Mouse (Mus musculus): Measurements from ENCODE around the gene Nfia. TPM values are rescaled to one million over a fixed set of nuclear protein-coding genes. Genes with fewer than 3 reads are reported as not detected.

Nfia gene
- polyA plus RNA-seq, 2 experiments = 51.9 to 71.2 TPM

- H3K4me1 ChIP-seq (ENCODE audit: control insufficient read depth, insufficient read depth, low read length) = peaks cover 21% of the 10 kb centered on the region
- ATAC-seq (ENCODE audit: low FRiP score, low read depth) = no peak
- H3K4me3 ChIP-seq (replicated peaks; ENCODE audit: low read length) = no peak overlapping the region
- no peaks in the 10 kb centered on the region for H3K9me3 ChIP-seq (ENCODE audit: control insufficient read depth, low read length)
- H3K36me3 ChIP-seq (ENCODE audit: control insufficient read depth, insufficient read depth, low read length) = peaks cover 10% of the 10 kb centered on the region; the same call in 1 of the 2 replicates
- 0 out of 2 replicates have a peak overlapping the region, but pooled peaks have one; percentile 33 for H3K27ac ChIP-seq (replicated peaks; ENCODE audit: low read depth, low read length)
- no peak overlapping the region for H3K9ac ChIP-seq (ENCODE audit: low read depth, low read length, severe bottlenecking)
- no peak for DNase-seq (ENCODE audit: low spot score)
- TF ChIP-seq POLR2A (IDR thresholded peaks at IDR 0.05; ENCODE audit: borderline replicate concordance, extremely low read depth, insufficient read depth, insufficient read length) = no peak
- H3K4me2 ChIP-seq (replicated peaks; ENCODE audit: low read depth, low read length, severe bottlenecking) = no peak overlapping the region
- 40% methylated on average over 10 of the region's 10 CpGs for WGBS
- H3K27me3 ChIP-seq (ENCODE audit: control insufficient read depth, insufficient read depth, low read length) = no peaks in the 10 kb centered on the region
Measured at GRCm38 (mm10) chr4:98050781-98051180, 278.2 kb downstream of the Nfia start.

GRCm38 (mm10) chr4:98051326-98051725 is 278.8 kb downstream of the Nfia start:
- no peak overlapping the region for H3K4me2 ChIP-seq (replicated peaks; ENCODE audit: low read depth, low read length, severe bottlenecking)
- 61% methylated on average over 3 of the region's 3 CpGs for WGBS
- peaks cover 21% of the 10 kb centered on the region for H3K4me1 ChIP-seq (ENCODE audit: control insufficient read depth, insufficient read depth, low read length)
- no peak overlapping the region for H3K27ac ChIP-seq (replicated peaks; ENCODE audit: low read depth, low read length)
- no peak for ATAC-seq (ENCODE audit: low FRiP score, low read depth)
- DNase-seq (ENCODE audit: low spot score) = no peak
- TF ChIP-seq POLR2A (IDR thresholded peaks at IDR 0.05; ENCODE audit: borderline replicate concordance, extremely low read depth, insufficient read depth, insufficient read length) = no peak
- no peaks in the 10 kb centered on the region for H3K27me3 ChIP-seq (ENCODE audit: control insufficient read depth, insufficient read depth, low read length)
- no peak overlapping the region for H3K4me3 ChIP-seq (replicated peaks; ENCODE audit: low read length)
- no peak overlapping the region for H3K9ac ChIP-seq (ENCODE audit: low read depth, low read length, severe bottlenecking)
- H3K36me3 ChIP-seq (ENCODE audit: control insufficient read depth, insufficient read depth, low read length) = peaks cover 10% of the 10 kb centered on the region; the same call in 1 of the 2 replicates
- no peaks in the 10 kb centered on the region for H3K9me3 ChIP-seq (ENCODE audit: control insufficient read depth, low read length)

GRCm38 (mm10) chr4:98055036-98055435 is 282.5 kb downstream of the Nfia start:
- Histone ChIP-seq H3K27me3 (ENCODE audit: control insufficient read depth, insufficient read depth, low read length) (no peaks in the 10 kb centered on the region), H3K9me3 (ENCODE audit: control insufficient read depth, low read length) (no peaks in the 10 kb centered on the region), H3K4me1 (ENCODE audit: control insufficient read depth, insufficient read depth, low read length) (peaks cover 11% of the 10 kb centered on the region), H3K27ac (replicated peaks; ENCODE audit: low read depth, low read length) (no peak overlapping the region), H3K36me3 (ENCODE audit: control insufficient read depth, insufficient read depth, low read length) (peaks cover 10% of the 10 kb centered on the region), H3K4me2 (replicated peaks; ENCODE audit: low read depth, low read length, severe bottlenecking) (no peak overlapping the region), H3K9ac (ENCODE audit: low read depth, low read length, severe bottlenecking) (no peak overlapping the region), H3K4me3 (replicated peaks; ENCODE audit: low read length) (no peak overlapping the region)
- WGBS = 85% methylated on average over 4 of the region's 4 CpGs
- DNase-seq (ENCODE audit: low spot score) = no peak
- ATAC-seq (ENCODE audit: low FRiP score, low read depth) = no peak
- no peak for TF ChIP-seq POLR2A (IDR thresholded peaks at IDR 0.05; ENCODE audit: borderline replicate concordance, extremely low read depth, insufficient read depth, insufficient read length)

GRCm38 (mm10) chr4:98056396-98057020 is 284.0 kb downstream of the Nfia start:
- DNase-seq (ENCODE audit: low spot score) (no peak), ATAC-seq (ENCODE audit: low FRiP score, low read depth) (no peak)
- H3K4me2 ChIP-seq (replicated peaks; ENCODE audit: low read depth, low read length, severe bottlenecking) = no peak overlapping the region
- H3K9me3 ChIP-seq (ENCODE audit: control insufficient read depth, low read length) = no peaks in the 10 kb centered on the region
- TF ChIP-seq POLR2A (IDR thresholded peaks at IDR 0.05; ENCODE audit: borderline replicate concordance, extremely low read depth, insufficient read depth, insufficient read length) = no peak
- H3K9ac ChIP-seq (ENCODE audit: low read depth, low read length, severe bottlenecking) = no peak overlapping the region
- H3K36me3 ChIP-seq (ENCODE audit: control insufficient read depth, insufficient read depth, low read length) = peaks cover 5% of the 10 kb centered on the region
- no peaks in the 10 kb centered on the region for H3K27me3 ChIP-seq (ENCODE audit: control insufficient read depth, insufficient read depth, low read length)
- H3K4me1 ChIP-seq (ENCODE audit: control insufficient read depth, insufficient read depth, low read length) = no peaks in the 10 kb centered on the region
- H3K27ac ChIP-seq (replicated peaks; ENCODE audit: low read depth, low read length) = no peak overlapping the region
- no peak overlapping the region for H3K4me3 ChIP-seq (replicated peaks; ENCODE audit: low read length)
- WGBS = 85% methylated on average over 7 of the region's 7 CpGs

- H3K4me3 ChIP-seq (replicated peaks; ENCODE audit: low read length) = no peak overlapping the region
- no peak for TF ChIP-seq POLR2A (IDR thresholded peaks at IDR 0.05; ENCODE audit: borderline replicate concordance, extremely low read depth, insufficient read depth, insufficient read length)
- H3K9ac ChIP-seq (ENCODE audit: low read depth, low read length, severe bottlenecking) = no peak overlapping the region
- no peaks in the 10 kb centered on the region for H3K27me3 ChIP-seq (ENCODE audit: control insufficient read depth, insufficient read depth, low read length)
- H3K4me2 ChIP-seq (replicated peaks; ENCODE audit: low read depth, low read length, severe bottlenecking) = no peak overlapping the region
- ATAC-seq (ENCODE audit: low FRiP score, low read depth) (no peak), DNase-seq (ENCODE audit: low spot score) (no peak)
- 68% methylated on average over 12 of the region's 12 CpGs for WGBS
- peaks cover 5% of the 10 kb centered on the region for H3K36me3 ChIP-seq (ENCODE audit: control insufficient read depth, insufficient read depth, low read length)
- no peaks in the 10 kb centered on the region for H3K4me1 ChIP-seq (ENCODE audit: control insufficient read depth, insufficient read depth, low read length)
- H3K27ac ChIP-seq (replicated peaks; ENCODE audit: low read depth, low read length) = no peak overlapping the region
- no peaks in the 10 kb centered on the region for H3K9me3 ChIP-seq (ENCODE audit: control insufficient read depth, low read length)
Measured at GRCm38 (mm10) chr4:98057246-98057645, 284.7 kb downstream of the Nfia start.

All from limb, embryonic 14.5 days (tissue).